Mouse (Mus musculus) yolk sac, embryonic 10.5 days (tissue): Measurements from ENCODE around the gene Sik3.
A peak's percentile ranks its signal among the peaks of the same experiment; 100 is the strongest.

Experiments used
- DNase-seq: peaks from one replicate; pipeline ENCODE4 v3.0.0-alpha.2; 2017; ENCODE audit warnings: low spot score

The Sik3 gene

GRCm38 (mm10) chr9:46272677-46273454 is 260.2 kb downstream of the Sik3 start, which contains the start of gene Zpr1:
Zpr1 (plus strand) TSS chr9:46273064.
- peak; percentile 90 for DNase-seq
